Mouse (Mus musculus): ENCODE measurements at regions not wholly inside any gene's neighbourhood (a gene's known extent, or its start where the extent isn't known, plus 50 kb on each side); places are given as distances from the start of the nearest gene placed in this dataset.

GRCm38 (mm10) chr4:55604915-55605314 is 72.6 kb upstream of the Klf4 start:
- no peak overlapping the region for H3K4me3 ChIP-seq (ENCODE audit: insufficient read depth, low read depth, low read length)
- H3K4me1 ChIP-seq (ENCODE audit: control insufficient read depth, insufficient read depth, insufficient read length, low read length): peaks cover 15% of the 10 kb centered on the region; the same call in 1 of the 2 replicates
- H3K27ac ChIP-seq (replicated peaks; ENCODE audit: low read depth, low read length): peak overlapping the region; percentile 88

GRCm38 (mm10) chr4:55603821-55604435 is 71.7 kb upstream of the Klf4 start:
- Histone ChIP-seq H3K4me1 (ENCODE audit: control insufficient read depth, insufficient read depth, insufficient read length, low read length) (peaks cover 15% of the 10 kb centered on the region; the same call in 1 of the 2 replicates), H3K4me3 (ENCODE audit: insufficient read depth, low read depth, low read length) (no peak overlapping the region), H3K27ac (replicated peaks; ENCODE audit: low read depth, low read length) (peak overlapping the region; percentile 67; the same call in 1 of the 2 replicates)

GRCm38 (mm10) chr4:55595203-55595602 is 62.9 kb upstream of the Klf4 start:
- Histone ChIP-seq H3K27ac (replicated peaks; ENCODE audit: low read depth, low read length) (no peak overlapping the region), H3K4me3 (ENCODE audit: insufficient read depth, low read depth, low read length) (no peak overlapping the region), H3K4me1 (ENCODE audit: control insufficient read depth, insufficient read depth, insufficient read length, low read length) (peaks cover 14% of the 10 kb centered on the region)

GRCm38 (mm10) chr4:55594699-55595098 is 62.4 kb upstream of the Klf4 start:
- Histone ChIP-seq H3K4me1 (ENCODE audit: control insufficient read depth, insufficient read depth, insufficient read length, low read length) (peaks cover 14% of the 10 kb centered on the region), H3K27ac (replicated peaks; ENCODE audit: low read depth, low read length) (no peak overlapping the region), H3K4me3 (ENCODE audit: insufficient read depth, low read depth, low read length) (no peak overlapping the region)

- peaks cover 7% of the 10 kb centered on the region for H3K4me1 ChIP-seq (ENCODE audit: control insufficient read depth, insufficient read depth, insufficient read length, low read length)
- no peak overlapping the region for H3K27ac ChIP-seq (replicated peaks; ENCODE audit: low read depth, low read length)
- H3K4me3 ChIP-seq (ENCODE audit: insufficient read depth, low read depth, low read length): no peak overlapping the region
Measured at GRCm38 (mm10) chr4:55593132-55593531, 60.9 kb upstream of the Klf4 start.

- no peak overlapping the region for H3K4me3 ChIP-seq (ENCODE audit: insufficient read depth, low read depth, low read length)
- H3K27ac ChIP-seq (replicated peaks; ENCODE audit: low read depth, low read length): no peak overlapping the region
- H3K4me1 ChIP-seq (ENCODE audit: control insufficient read depth, insufficient read depth, insufficient read length, low read length): no peaks in the 10 kb centered on the region
Measured at GRCm38 (mm10) chr4:55586212-55586611, 53.9 kb upstream of the Klf4 start.

GRCm38 (mm10) chr4:55583589-55583988 is 51.3 kb upstream of the Klf4 start:
- no peaks in the 10 kb centered on the region for H3K4me1 ChIP-seq (ENCODE audit: control insufficient read depth, insufficient read depth, insufficient read length, low read length)
- H3K4me3 ChIP-seq (ENCODE audit: insufficient read depth, low read depth, low read length): no peak overlapping the region
- no peak overlapping the region for H3K27ac ChIP-seq (replicated peaks; ENCODE audit: low read depth, low read length)
